Mouse (Mus musculus) heart, adult 2 months (tissue): ENCODE data around the gene Zfp987. TPM values are rescaled to one million over a fixed set of nuclear protein-coding genes. Genes with fewer than 3 reads are reported as not detected.
A peak's percentile ranks its signal among the peaks of the same experiment; 100 is the strongest.
"Not testable (repeated sequence)": the region's sequence is repeated elsewhere in the genome, so short reads cannot be mapped to it uniquely, and the experiment has no call there.

Experiments used
- DNase-seq, 2 experiments: peaks; one replicate each; pipeline ENCODE4 v3.0.0; 2021
- H3K27ac ChIP-seq: fragments of 200-600 bp; 2 replicates; pipeline ENCODE4 v1.8.1; 2022
- H3K27me3 ChIP-seq: fragments of 200-500 bp; 2 replicates; pipeline ENCODE4 v1.6.1; 2012; ENCODE audit warnings: mild to moderate bottlenecking, low read length, inconsistent platforms, mixed read lengths; ENCODE audit not compliant: control insufficient read depth, insufficient read depth
- H3K36me3 ChIP-seq: fragments of 200-500 bp; 2 replicates; pipeline ENCODE4 v1.6.1; 2012; ENCODE audit warnings: low read length, inconsistent platforms; ENCODE audit not compliant: control insufficient read depth, insufficient read depth
- H3K4me1 ChIP-seq: fragments of 200-500 bp; 2 replicates; pipeline ENCODE4 v1.6.1; 2011; ENCODE audit warnings: low read length; ENCODE audit not compliant: control insufficient read depth, insufficient read depth
- H3K4me3 ChIP-seq: fragments of 200-600 bp; 2 replicates; pipeline ENCODE4 v1.8.1; 2022
- H3K79me2 ChIP-seq: fragments of 200-500 bp; replicated peaks from 2 replicates; pipeline ENCODE4 v1.6.1; 2012; ENCODE audit warnings: mild to moderate bottlenecking, inconsistent platforms, low read length, moderate library complexity, mixed read lengths; ENCODE audit not compliant: control insufficient read depth, insufficient read depth
- H3K9ac ChIP-seq: fragments of 200-500 bp; 2 replicates; pipeline ENCODE4 v1.6.1; 2012; ENCODE audit warnings: low read depth, mild to moderate bottlenecking, control low read depth, inconsistent platforms, low read length, mixed read lengths
- WGBS: fragments of 180-500 bp; shearing (Covaris S2); methylation state at CpG from one replicate; pipeline ENCODE4 v1.1.7; 2018; 5-methylcytosine and 5-hydroxymethylcytosine counted together
- intact Hi-C: fragments of 180-260 bp; cut with DNase I; formaldehyde crosslinking; loops from one replicate; pipeline ENCODE4 v1.15.1; 2025
- polyA plus RNA-seq: library from polyadenylated mRNA; depleted of rRNA; stranded (reverse); fragments of >200 nt; gene quantifications from 2 replicates; pipeline ENCODE4 v1.2.3, GENCODE M21; 2012; rRNA removed
- total RNA-seq, 2 experiments: library from RNA; stranded (reverse); gene quantifications; 2 replicates each; pipeline ENCODE4 v1.2.3; 2021

Zfp987 gene
- total and polyA plus RNA-seq, 3 experiments: not detected

DNA sequence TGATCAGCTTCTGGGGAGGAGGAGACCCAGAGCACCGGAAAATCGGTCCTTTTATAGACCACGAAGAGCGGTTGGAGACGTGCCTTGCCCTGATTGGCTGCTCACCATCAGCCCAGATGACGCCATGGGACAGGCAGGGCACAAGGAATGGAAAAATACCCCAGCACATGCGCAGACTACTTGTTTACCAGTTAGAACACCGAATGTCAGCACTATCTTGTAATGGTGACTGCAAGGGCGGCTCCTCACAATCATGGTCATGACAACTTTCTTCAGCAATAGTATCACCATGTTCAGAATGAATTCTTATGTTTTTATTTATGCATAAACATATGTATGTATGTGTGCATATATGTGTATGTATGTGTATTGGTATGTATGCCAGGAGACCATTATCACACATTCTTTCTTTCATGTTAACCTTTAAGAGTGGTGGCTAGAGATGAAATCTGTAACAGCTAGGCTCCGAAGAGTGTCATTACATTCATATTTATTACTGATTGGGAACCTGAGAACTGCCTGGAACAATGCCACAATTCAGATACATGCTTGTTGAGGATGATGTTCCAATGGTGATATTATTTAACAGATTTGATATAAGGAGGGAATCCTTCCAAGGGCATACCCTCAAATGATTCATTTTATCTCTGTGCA, 70.9 kb downstream of the Zfp987 start:
- H3K79me2 ChIP-seq, H3K36me3 ChIP-seq, H3K27me3 ChIP-seq, H3K4me3 ChIP-seq, intact Hi-C loops, H3K4me1 ChIP-seq, H3K27ac ChIP-seq, H3K9ac ChIP-seq: not testable (repeated sequence)
- DNase-seq: peak; percentile 10 to 26
- WGBS: 75% methylated on average over 10 of the region's 10 CpGs

GRCm38 (mm10) chr4:146168730-146169215, 71.7 kb downstream of the Zfp987 start:
- H3K4me1 ChIP-seq, DNase-seq, H3K36me3 ChIP-seq, H3K79me2 ChIP-seq, intact Hi-C loops, H3K27ac ChIP-seq, H3K9ac ChIP-seq, H3K27me3 ChIP-seq, H3K4me3 ChIP-seq: not testable (repeated sequence)
- WGBS: no CpG with 5 or more reads among the region's 2 CpGs

GRCm38 (mm10) chr4:146173378-146174226, 76.5 kb downstream of the Zfp987 start:
- H3K4me3 ChIP-seq, H3K27ac ChIP-seq, H3K9ac ChIP-seq, intact Hi-C loops, H3K4me1 ChIP-seq, H3K27me3 ChIP-seq, H3K36me3 ChIP-seq, H3K79me2 ChIP-seq: not testable (repeated sequence)
- 48% methylated on average over 4 of the region's 4 CpGs for WGBS
- DNase-seq: peak; percentile 28 to 37

Other genes with a start within 250 kb of the Zfp987 start
- gene Zfp986, start 228.5 kb upstream of the Zfp987 start, total RNA-seq: not detected
- gene Zfp986, start 228.5 kb upstream of the Zfp987 start, polyA plus RNA-seq: not detected in 2 replicates
- gene Zfp600, start 59.5 kb downstream of the Zfp987 start, total RNA-seq: not detected
- 0.35 TPM in 1 of 2 replicates, not detected in the other for gene Zfp600, start 59.5 kb downstream of the Zfp987 start, polyA plus RNA-seq